Mouse (Mus musculus): ENCODE measurements around the gene Morn2.

Gene Morn2

DNA sequence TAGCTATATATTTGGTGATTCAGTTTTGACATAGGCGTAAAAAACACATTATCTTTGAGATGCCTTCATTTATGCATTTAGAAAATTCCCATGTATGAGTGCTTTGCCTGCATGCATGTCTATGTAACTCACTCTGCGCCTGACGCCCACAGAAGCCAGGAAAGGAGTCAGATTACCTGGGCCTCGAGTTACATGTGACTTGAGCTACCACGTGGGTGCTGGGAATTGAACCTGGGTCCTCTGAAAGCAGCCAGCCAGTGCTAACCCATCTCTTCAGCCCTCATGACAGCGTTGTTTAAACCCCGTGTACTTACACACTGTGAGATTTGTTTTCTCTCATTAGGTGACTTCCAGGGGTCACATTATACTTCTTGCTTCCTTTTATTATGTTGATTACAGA lies 34.5 kb downstream of the Morn2 start:
- DNase-seq = no peak

GRCm38 (mm10) chr17:80325456-80325855 lies 35.5 kb downstream of the Morn2 start:
- DNase-seq = no peak

- DNase-seq = no peak
Measured at GRCm38 (mm10) chr17:80326431-80326830, 36.4 kb downstream of the Morn2 start.

- peak; percentile 8 for DNase-seq
Measured at GRCm38 (mm10) chr17:80332386-80332785, 42.4 kb downstream of the Morn2 start.

DNA sequence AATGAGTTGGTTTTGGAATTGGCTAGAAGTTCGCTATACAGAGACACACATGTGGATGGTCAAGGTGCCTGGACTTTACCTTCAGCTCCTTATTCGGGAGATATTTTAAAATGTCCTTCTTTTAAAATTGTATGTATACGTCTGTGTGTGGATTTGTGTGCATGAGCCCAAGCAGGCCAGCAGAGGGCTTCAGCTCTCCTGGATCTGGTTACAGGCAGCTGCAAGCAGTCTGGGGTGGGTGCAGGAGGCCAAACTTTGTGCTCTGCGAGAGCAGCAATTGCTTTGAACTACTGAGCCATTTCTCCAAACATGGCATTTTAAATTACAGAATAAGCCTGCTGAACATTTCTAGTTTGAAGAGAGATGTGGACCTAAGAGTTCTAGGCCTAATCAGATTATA lies 55.3 kb downstream of the Morn2 start:
- DNase-seq = no peak

GRCm38 (mm10) chr17:80346591-80347125 lies 56.7 kb downstream of the Morn2 start:
- DNase-seq = no peak

Data from thymus, postnatal 25 days (tissue).